9 mouse cellular contexts compared by ENCODE assay signal in the genomic region with DNA sequence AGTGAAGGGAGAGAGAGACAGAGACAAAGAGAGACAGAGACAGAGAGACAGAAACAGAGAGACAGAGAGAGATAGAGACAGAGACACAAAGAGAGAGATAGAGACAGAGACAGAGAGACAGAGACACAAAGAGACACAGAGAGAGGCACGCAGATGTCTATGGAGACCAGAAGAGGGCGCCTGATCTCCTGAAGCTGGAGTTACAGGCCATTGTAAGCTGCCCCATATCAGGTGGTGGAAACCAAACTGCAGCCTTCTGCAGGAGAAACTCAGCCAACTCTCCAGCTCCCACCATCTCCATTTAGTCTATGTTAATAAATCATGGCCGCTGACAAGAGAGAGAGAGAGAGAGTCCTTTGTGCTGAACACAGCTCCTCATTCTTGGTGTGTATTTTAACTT.
DNase-seq lines count a peak whose midpoint lies in the region; ATAC-seq lines count a peak whose summit lies in the region.
"Had no signal": no experiment of that assay in that cellular context is flagged by ENCODE, and none has a peak within 500 bp of the region (broad histone marks: within the 10 kb centered on the region; RNA-seq: fewer than 3 reads in every experiment).

No protein-coding gene starts in this region.

- DNase-seq in adipocyte (ENCODE audit: low spot score) = peak; percentile 12
- no peak for DNase-seq in liver, embryonic 11.5 days (ENCODE audit: low spot score)
- DNase-seq in spleen, postnatal 4 days (ENCODE audit: low spot score in 2 of 2) = peak; percentile 46 to 70

- H3K27ac ChIP-seq in hindbrain, embryonic 16.5 days (ENCODE audit: low read depth, low read length) = no peak overlapping the region
- no peak overlapping the region for H3K27ac ChIP-seq in hindbrain, embryonic 12.5 days
- no peak overlapping the region for H3K27ac ChIP-seq in liver, embryonic 11.5 days (ENCODE audit: low read depth, low read length)
- no peak overlapping the region for H3K27ac ChIP-seq in heart, embryonic 12.5 days (ENCODE audit: poor library complexity, severe bottlenecking)
- H3K27ac ChIP-seq in intestine, embryonic 16.5 days (ENCODE audit: low read length) = no peak overlapping the region
- H3K27ac ChIP-seq: embryonic facial prominence, embryonic 13.5 days had no signal

- ATAC-seq in hindbrain, embryonic 16.5 days = peak; percentile 60; the same call in 1 of the 2 replicates
- ATAC-seq in hindbrain, embryonic 12.5 days (ENCODE audit: low FRiP score) = no peak
- ATAC-seq in CD4-positive, CD25-positive, alpha-beta regulatory T cell, adult 4 months = peak; percentile 77
- 0 out of 2 replicates have a peak, but pooled peaks have one; percentile 48 for ATAC-seq in liver, embryonic 11.5 days (replicated peaks; ENCODE audit: low FRiP score)
- no peak for ATAC-seq in heart, embryonic 12.5 days (ENCODE audit: insufficient number of reproducible peaks, low FRiP score)
- ATAC-seq in intestine, embryonic 16.5 days = no peak

- H3K9me3 ChIP-seq in hindbrain, embryonic 16.5 days (ENCODE audit: control insufficient read depth, low read length) = no peaks in the 10 kb centered on the region
- H3K9me3 ChIP-seq in hindbrain, embryonic 12.5 days (replicated peaks) = no peaks in the 10 kb centered on the region
- H3K9me3 ChIP-seq in liver, embryonic 11.5 days (ENCODE audit: control insufficient read depth, low read length) = no peaks in the 10 kb centered on the region
- H3K9me3 ChIP-seq in heart, embryonic 12.5 days (replicated peaks) = no peaks in the 10 kb centered on the region
- H3K9me3 ChIP-seq in intestine, embryonic 16.5 days (ENCODE audit: control insufficient read depth, low read length) = no peaks in the 10 kb centered on the region
- H3K9me3 ChIP-seq: embryonic facial prominence, embryonic 13.5 days had no signal

- no peak overlapping the region for H3K9ac ChIP-seq in hindbrain, embryonic 16.5 days (ENCODE audit: low read depth, low read length)
- no peak overlapping the region for H3K9ac ChIP-seq in hindbrain, embryonic 12.5 days
- H3K9ac ChIP-seq in liver, embryonic 11.5 days (ENCODE audit: low read depth, low read length) = no peak overlapping the region
- no peak overlapping the region for H3K9ac ChIP-seq in heart, embryonic 12.5 days
- H3K9ac ChIP-seq in intestine, embryonic 16.5 days (ENCODE audit: low read depth, low read length) = no peak overlapping the region
- H3K9ac ChIP-seq: embryonic facial prominence, embryonic 13.5 days had no signal

- H3K36me3 ChIP-seq in hindbrain, embryonic 16.5 days (ENCODE audit: control insufficient read depth, insufficient read depth, low read length) = no peaks in the 10 kb centered on the region
- no peaks in the 10 kb centered on the region for H3K36me3 ChIP-seq in hindbrain, embryonic 12.5 days
- H3K36me3 ChIP-seq in liver, embryonic 11.5 days (ENCODE audit: control insufficient read depth, insufficient read depth, low read length) = no peaks in the 10 kb centered on the region
- no peaks in the 10 kb centered on the region for H3K36me3 ChIP-seq in heart, embryonic 12.5 days
- no peaks in the 10 kb centered on the region for H3K36me3 ChIP-seq in intestine, embryonic 16.5 days (ENCODE audit: control insufficient read depth, insufficient read depth, low read length)
- H3K36me3 ChIP-seq: embryonic facial prominence, embryonic 13.5 days had no signal

- H3K4me2 ChIP-seq in hindbrain, embryonic 16.5 days (ENCODE audit: low read length) = no peak overlapping the region
- no peak overlapping the region for H3K4me2 ChIP-seq in hindbrain, embryonic 12.5 days (replicated peaks)
- no peak overlapping the region for H3K4me2 ChIP-seq in liver, embryonic 11.5 days
- no peak overlapping the region for H3K4me2 ChIP-seq in heart, embryonic 12.5 days
- no peak overlapping the region for H3K4me2 ChIP-seq in intestine, embryonic 16.5 days (ENCODE audit: low read depth, low read length)
- H3K4me2 ChIP-seq: embryonic facial prominence, embryonic 13.5 days had no signal

- H3K4me3 ChIP-seq in hindbrain, embryonic 16.5 days (ENCODE audit: low read length) = no peak overlapping the region
- H3K4me3 ChIP-seq in hindbrain, embryonic 12.5 days = no peak overlapping the region
- no peak overlapping the region for H3K4me3 ChIP-seq in liver, embryonic 11.5 days (ENCODE audit: low read depth, low read length)
- no peak overlapping the region for H3K4me3 ChIP-seq in heart, embryonic 12.5 days
- H3K4me3 ChIP-seq in intestine, embryonic 16.5 days (ENCODE audit: low read length) = no peak overlapping the region
- H3K4me3 ChIP-seq: embryonic facial prominence, embryonic 13.5 days had no signal

- no peaks in the 10 kb centered on the region for H3K27me3 ChIP-seq in hindbrain, embryonic 16.5 days (replicated peaks; ENCODE audit: control insufficient read depth, insufficient read depth, low read length)
- H3K27me3 ChIP-seq in hindbrain, embryonic 12.5 days = no peaks in the 10 kb centered on the region
- H3K27me3 ChIP-seq in liver, embryonic 11.5 days (replicated peaks; ENCODE audit: control insufficient read depth, insufficient read depth, low read length) = no peaks in the 10 kb centered on the region
- no peaks in the 10 kb centered on the region for H3K27me3 ChIP-seq in heart, embryonic 12.5 days (replicated peaks)
- H3K27me3 ChIP-seq in intestine, embryonic 16.5 days (replicated peaks; ENCODE audit: control insufficient read depth, insufficient read depth, low read length) = no peaks in the 10 kb centered on the region
- H3K27me3 ChIP-seq: embryonic facial prominence, embryonic 13.5 days had no signal

- H3K4me1 ChIP-seq in hindbrain, embryonic 16.5 days (ENCODE audit: control insufficient read depth, insufficient read depth, low read depth, low read length) = no peaks in the 10 kb centered on the region
- H3K4me1 ChIP-seq in hindbrain, embryonic 12.5 days = peaks cover 10% of the 10 kb centered on the region
- H3K4me1 ChIP-seq in liver, embryonic 11.5 days (replicated peaks; ENCODE audit: control insufficient read depth, insufficient read depth, low read length) = peaks cover 25% of the 10 kb centered on the region
- peaks cover 38% of the 10 kb centered on the region for H3K4me1 ChIP-seq in heart, embryonic 12.5 days (replicated peaks)
- no peaks in the 10 kb centered on the region for H3K4me1 ChIP-seq in intestine, embryonic 16.5 days (ENCODE audit: control insufficient read depth, insufficient read depth, low read length)
- H3K4me1 ChIP-seq: embryonic facial prominence, embryonic 13.5 days had no signal

- WGBS in hindbrain, embryonic 16.5 days = 44% methylated on average over 3 of the region's 3 CpGs
- 32% methylated on average over 3 of the region's 3 CpGs for WGBS in hindbrain, embryonic 12.5 days
- 29% methylated on average over 3 of the region's 3 CpGs for WGBS in liver, embryonic 11.5 days
- WGBS in heart, embryonic 12.5 days = 39% methylated on average over 3 of the region's 3 CpGs
- WGBS in intestine, embryonic 16.5 days = 44% methylated on average over 3 of the region's 3 CpGs

Comparison
In these comparisons a context has a peak if more than half of its experiments do, and no peak if none do; other contexts are left out.
1. ATAC-seq: peak in hindbrain, embryonic 16.5 days (single experiment), CD4-positive, CD25-positive, alpha-beta regulatory T cell, adult 4 months (single experiment) and liver, embryonic 11.5 days (single experiment); none in hindbrain, embryonic 12.5 days (single experiment), heart, embryonic 12.5 days (single experiment) and intestine, embryonic 16.5 days (single experiment).